Mouse (Mus musculus) layer of hippocampus, adult 2 months (tissue): ENCODE results near the gene Stxbp6. TPM values are rescaled to one million over a fixed set of nuclear protein-coding genes. Genes with fewer than 3 reads are reported as not detected.
A peak's percentile ranks its signal among the peaks of the same experiment; 100 is the strongest.

Experiments
- DNase-seq, 2 experiments: peaks; one replicate each; pipeline ENCODE4 v3.0.0; 2022; ENCODE audit warnings: low spot score in 2 of 2
- H3K27ac ChIP-seq: fragments of 200-600 bp; 2 replicates; pipeline ENCODE4 v1.8.1; 2022
- H3K4me3 ChIP-seq: fragments of 200-600 bp; 2 replicates; pipeline ENCODE4 v1.8.1; 2022; ENCODE audit warnings: mild to moderate bottlenecking
- CTCF ChIP-seq: fragments of 200-600 bp; conservative IDR thresholded peaks from 2 replicates; pipeline ENCODE4 v1.8.1; 2022; ENCODE audit warnings: antibody characterized with exemption, mild to moderate bottlenecking, moderate library complexity
- total RNA-seq, 2 experiments: library from RNA; stranded (reverse); gene quantifications; 2 replicates each; pipeline ENCODE4 v1.2.3; 2021

The Stxbp6 gene
- total RNA-seq, 2 experiments from 2014 or later, result 83.6 to 100 TPM

DNA sequence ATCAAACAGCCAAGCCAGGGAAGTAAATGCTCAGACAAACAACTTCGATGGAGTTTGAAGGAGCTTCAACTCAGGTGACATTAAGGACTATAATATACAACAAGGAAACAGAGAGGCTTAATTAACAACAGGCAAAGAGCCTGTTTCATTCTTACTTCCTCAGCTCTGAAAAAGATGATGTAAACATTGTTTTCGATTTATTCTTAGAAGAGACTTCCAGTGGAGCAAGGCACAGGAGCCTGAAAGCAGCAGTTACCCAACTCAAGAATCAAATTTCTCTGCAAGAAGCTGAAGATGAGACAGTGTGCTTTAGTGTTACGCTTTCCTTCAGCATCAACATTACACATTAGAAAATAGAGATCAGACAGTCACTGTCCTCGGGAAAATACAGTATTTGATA, 160.7 kb downstream of the Stxbp6 start:
- TF ChIP-seq CTCF, result no peak
- no peak for DNase-seq
- H3K27ac ChIP-seq, result no peak overlapping the region
- H3K4me3 ChIP-seq, result no peak overlapping the region

- Histone ChIP-seq H3K27ac (peak overlapping the region; percentile 23; the same call in 1 of the 2 replicates), H3K4me3 (no peak overlapping the region)
- no peak for DNase-seq
- peak; percentile 27 for TF ChIP-seq CTCF
These were observed 166.3 kb downstream of the Stxbp6 start for GRCm38 (mm10) chr12:44908028-44908702.

DNA sequence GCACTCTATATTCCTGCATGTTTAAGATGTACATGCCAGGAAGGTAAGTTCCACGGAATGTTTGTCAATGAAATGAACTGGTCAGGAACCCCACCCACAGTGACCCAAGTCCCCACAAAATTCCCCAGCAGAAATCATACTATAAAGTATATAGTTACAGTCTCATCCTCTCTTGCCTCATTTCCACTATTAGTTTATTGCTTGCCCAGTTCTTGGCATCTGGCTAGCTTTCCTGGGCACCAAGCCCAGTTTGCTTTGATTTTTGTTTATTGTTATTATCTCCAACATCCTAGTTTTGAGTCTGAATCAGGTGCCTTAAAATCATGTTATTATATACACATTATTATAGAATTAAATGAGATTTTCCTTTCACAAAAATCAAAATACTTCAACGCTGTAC, 168.5 kb downstream of the Stxbp6 start:
- Histone ChIP-seq H3K27ac (peak overlapping the region; percentile 3; the same call in 1 of the 2 replicates), H3K4me3 (no peak overlapping the region)
- DNase-seq, result no peak
- no peak for TF ChIP-seq CTCF

- TF ChIP-seq CTCF, result no peak
- no peak for DNase-seq
- H3K4me3 ChIP-seq, result no peak overlapping the region
- no peak overlapping the region for H3K27ac ChIP-seq
These were observed 171.2 kb downstream of the Stxbp6 start for GRCm38 (mm10) chr12:44903205-44903732.

GRCm38 (mm10) chr12:44899173-44899870, 175.2 kb downstream of the Stxbp6 start:
- TF ChIP-seq CTCF, result no peak; the same call in 1 of the 2 replicates

GRCm38 (mm10) chr12:44896460-44896859, 178.0 kb downstream of the Stxbp6 start:
- TF ChIP-seq CTCF, result no peak
- Histone ChIP-seq H3K27ac (no peak overlapping the region), H3K4me3 (no peak overlapping the region)
- no peak for DNase-seq

More at GRCm38 (mm10) chr12:44899173-44899870, 175.2 kb downstream of the Stxbp6 start:
- DNase-seq, result peak in 1 of 2 experiments; percentile 32
- peak overlapping the region; percentile 25; the same call in 1 of the 2 replicates for H3K27ac ChIP-seq
- no peak overlapping the region for H3K4me3 ChIP-seq

DNA sequence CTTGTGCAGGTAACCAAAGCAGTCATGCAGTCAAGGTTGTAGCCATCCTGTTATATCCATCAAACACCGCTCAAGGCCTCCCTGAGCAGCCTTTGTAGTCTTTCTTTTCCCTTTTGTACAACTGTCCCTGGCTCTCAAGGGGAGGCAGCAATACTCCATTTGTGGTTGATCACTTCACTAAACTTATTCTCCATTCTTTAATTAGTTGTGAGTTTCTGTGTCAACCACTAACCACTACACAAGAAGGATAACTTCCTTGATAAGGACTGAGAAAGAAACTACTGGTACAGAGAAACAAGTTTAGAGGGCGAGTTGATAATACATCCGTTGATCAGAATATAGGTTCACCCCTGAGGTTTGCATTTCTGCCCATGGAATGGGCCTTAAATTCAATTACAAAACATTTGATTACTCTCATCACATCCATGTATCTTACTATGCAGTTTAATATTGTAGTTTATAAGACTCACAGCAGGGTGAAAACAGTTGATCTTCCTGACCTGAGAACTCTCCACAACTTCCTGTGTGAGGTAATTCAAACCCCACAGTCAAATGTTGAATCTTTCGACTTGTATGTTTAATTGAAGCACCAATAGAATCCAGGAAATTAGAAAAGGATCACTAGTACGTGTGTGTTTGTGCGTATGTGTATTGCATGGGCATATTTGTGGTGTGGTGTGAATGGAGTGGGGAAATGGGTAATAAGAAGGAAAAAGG, 184.7 kb downstream of the Stxbp6 start:
- Histone ChIP-seq H3K27ac (no peak overlapping the region), H3K4me3 (no peak overlapping the region)
- no peak for DNase-seq
- TF ChIP-seq CTCF, result no peak

- no peak for DNase-seq
- H3K4me3 ChIP-seq, result no peak overlapping the region
- no peak overlapping the region for H3K27ac ChIP-seq
- no peak for TF ChIP-seq CTCF
These were observed 187.7 kb downstream of the Stxbp6 start for GRCm38 (mm10) chr12:44886826-44887225.

DNA sequence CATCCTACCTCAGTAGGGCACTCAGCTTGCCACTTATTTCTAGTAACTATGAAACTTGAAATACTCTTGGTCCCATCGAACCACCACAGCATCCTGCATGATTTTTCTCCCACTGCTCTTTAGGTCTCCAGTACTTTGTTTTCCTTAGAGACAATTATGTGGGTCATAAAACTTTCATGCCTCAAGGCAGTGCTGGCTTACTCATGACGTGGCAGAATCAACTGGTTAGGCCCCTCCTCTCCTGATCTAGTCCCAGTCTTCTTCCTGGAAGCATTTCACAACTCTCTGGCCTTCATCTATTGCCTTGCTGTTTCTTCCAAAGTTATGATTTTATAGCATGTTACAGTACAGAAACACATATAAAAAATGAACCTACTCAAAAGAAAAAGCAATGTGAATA, 201.8 kb downstream of the Stxbp6 start:
- Histone ChIP-seq H3K27ac (no peak overlapping the region), H3K4me3 (no peak overlapping the region)
- DNase-seq, result no peak
- no peak for TF ChIP-seq CTCF

DNA sequence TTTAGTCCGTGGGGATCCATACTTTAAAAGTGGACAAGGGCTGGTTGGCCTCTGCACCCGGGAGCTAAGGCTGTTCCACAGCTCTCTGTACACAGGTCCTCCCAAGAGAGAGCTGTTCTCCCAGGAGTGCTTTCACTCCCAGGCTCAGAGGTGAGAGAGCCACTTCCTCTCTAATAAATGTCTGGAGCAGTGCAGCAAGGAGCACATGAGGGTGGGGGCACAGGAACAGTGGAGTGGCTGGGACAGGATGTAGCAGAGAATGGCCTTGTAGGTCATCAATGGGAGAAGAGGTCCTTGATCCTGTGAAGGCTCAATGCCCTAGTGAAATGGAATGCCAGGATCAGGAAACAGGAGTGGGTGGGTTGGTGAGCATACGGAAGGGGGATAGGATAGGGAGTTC, 209.1 kb downstream of the Stxbp6 start:
- Histone ChIP-seq H3K27ac (no peak overlapping the region), H3K4me3 (no peak overlapping the region)
- DNase-seq, result no peak
- no peak for TF ChIP-seq CTCF

- H3K27ac ChIP-seq, result no peak overlapping the region; the same call in 1 of the 2 replicates
- H3K4me3 ChIP-seq, result no peak overlapping the region
- no peak for DNase-seq
- no peak for TF ChIP-seq CTCF
These were observed 215.1 kb downstream of the Stxbp6 start for GRCm38 (mm10) chr12:44859454-44859853.

GRCm38 (mm10) chr12:44858110-44858885, 216.2 kb downstream of the Stxbp6 start:
- Histone ChIP-seq H3K27ac (peak overlapping the region; percentile 74), H3K4me3 (no peak overlapping the region)
- DNase-seq, result peak; percentile 53 to 58
- TF ChIP-seq CTCF, result no peak
